Mouse (Mus musculus): ENCODE results near the gene 4931422A03Rik.

DNA sequence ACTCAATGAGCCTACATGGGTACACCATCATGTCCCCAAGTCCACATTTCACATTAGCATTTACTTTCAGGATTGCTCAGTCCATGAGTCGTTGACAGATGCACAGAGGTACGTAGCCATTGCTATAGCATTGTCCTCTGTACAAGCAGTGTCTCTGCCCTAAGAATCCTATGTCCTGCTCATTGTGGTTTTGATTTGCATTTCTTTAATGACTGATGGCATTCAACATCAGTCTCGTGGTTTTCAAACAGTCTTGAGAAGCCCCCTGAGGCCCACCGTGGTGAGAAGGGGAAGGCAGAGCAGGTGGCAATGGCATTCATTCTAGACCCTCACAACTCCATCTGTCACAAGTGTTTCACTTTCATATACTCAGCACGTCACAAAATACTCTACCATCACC is 110.8 kb downstream of the 4931422A03Rik start:
- TF ChIP-seq POLR2A (IDR thresholded peaks at IDR 0.05; ENCODE audit: low read depth, low read length) (no peak), CTCF (IDR thresholded peaks at IDR 0.05; ENCODE audit: extremely low read depth, insufficient read depth, insufficient read length, insufficient replicate concordance) (no peak)

All from spleen, adult 2 months (tissue).